Mouse (Mus musculus) embryonic fibroblast, embryonic 13.5 days (primary cell): Measurements from ENCODE around the gene Olfr1321. TPM values are rescaled to one million over a fixed set of nuclear protein-coding genes. Genes with fewer than 3 reads are reported as not detected.

Experiments
- H3K27ac ChIP-seq: 2 replicates; pipeline ENCODE4 v1.5.1; 2012; ENCODE audit warnings: low read length, control low read depth, inconsistent platforms; ENCODE audit not compliant: insufficient read depth
- H3K4me1 ChIP-seq: 2 replicates; pipeline ENCODE4 v1.6.1; 2011; ENCODE audit warnings: low read length; ENCODE audit not compliant: control insufficient read depth, insufficient read depth
- H3K4me3 ChIP-seq: 2 replicates; pipeline ENCODE4 v1.5.1; 2011; ENCODE audit warnings: mild to moderate bottlenecking, control low read depth, low read length; ENCODE audit not compliant: insufficient read depth
- CTCF ChIP-seq: IDR thresholded peaks from 2 replicates; pipeline ENCODE4 v1.5.1; 2011; ENCODE audit warnings: mild to moderate bottlenecking, control low read depth, low read length, moderate library complexity, borderline replicate concordance; ENCODE audit not compliant: insufficient read depth
- POLR2A ChIP-seq: IDR thresholded peaks from 2 replicates; pipeline ENCODE4 v1.6.1; 2011; ENCODE audit warnings: low read depth, mild to moderate bottlenecking, control low read depth, low read length, moderate library complexity
- polyA plus RNA-seq: library from polyadenylated mRNA; stranded (reverse); fragments of >200 nt; gene quantifications from 2 replicates; pipeline ENCODE4 v1.2.4, GENCODE M21; 2011; ENCODE audit warnings: low read depth; ENCODE audit not compliant: missing spikeins, insufficient read length

Gene Olfr1321
- polyA plus RNA-seq: not detected in 2 replicates

- no peak for TF ChIP-seq CTCF
- TF ChIP-seq POLR2A: no peak
- H3K4me1 ChIP-seq: no peaks in the 10 kb centered on the region
- H3K4me3 ChIP-seq: no peak within 1 kb of the TSS
- no peak within 1 kb of the TSS for H3K27ac ChIP-seq
Observed at GRCm38 (mm10) chrX:49734959-49735358, at the start of gene Olfr1321. Gene Olfr1321 (minus strand): TSS chrX:49735059.

DNA sequence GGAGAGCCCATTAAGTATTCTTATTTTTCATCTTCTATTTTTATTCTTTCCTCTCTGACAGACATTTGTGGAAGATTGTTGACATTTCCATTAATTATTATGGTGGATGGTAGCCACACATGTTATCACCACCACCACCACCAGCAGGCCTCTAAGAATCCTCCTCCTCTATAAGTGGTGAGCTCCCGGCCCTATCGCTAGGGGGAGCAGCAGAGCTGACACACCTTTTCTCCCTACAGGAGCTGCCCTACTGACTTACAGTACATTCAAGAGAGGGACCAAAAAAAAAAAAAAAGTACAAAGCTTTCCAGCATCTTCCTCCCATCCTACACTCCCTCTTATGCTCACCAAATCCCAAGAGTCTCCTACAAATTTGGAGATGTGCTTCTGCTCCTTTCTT lies 36.0 kb upstream of the Olfr1321 start:
- H3K4me1 ChIP-seq: no peaks in the 10 kb centered on the region
- no peak overlapping the region for H3K27ac ChIP-seq
- no peak overlapping the region for H3K4me3 ChIP-seq
- TF ChIP-seq CTCF (no peak), POLR2A (no peak)

DNA sequence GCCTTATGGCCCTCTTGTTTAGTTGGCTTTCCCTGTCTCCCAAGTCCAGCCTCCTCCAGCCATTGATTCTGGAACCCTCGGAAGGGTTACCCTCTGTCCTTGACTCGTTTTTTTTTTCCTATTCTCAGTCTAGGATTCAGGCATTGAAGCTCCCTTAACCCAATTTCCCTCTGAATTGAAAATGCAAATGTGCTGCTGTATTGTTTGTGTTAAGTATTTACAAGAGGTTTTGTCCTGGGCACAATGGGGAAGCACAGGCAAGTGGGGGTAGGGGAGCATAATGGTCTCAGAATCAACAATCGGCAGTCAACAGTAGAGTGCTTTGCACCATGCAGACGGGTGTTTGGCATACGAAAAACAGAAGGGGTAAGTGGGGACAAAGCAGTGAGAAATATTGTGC lies 10.3 kb upstream of the Olfr1321 start:
- Histone ChIP-seq H3K4me1 (no peaks in the 10 kb centered on the region), H3K4me3 (no peak overlapping the region), H3K27ac (no peak overlapping the region)
- TF ChIP-seq CTCF (no peak), POLR2A (no peak)

Other genes with a start within 250 kb of the Olfr1321 start
- not detected in 2 replicates for gene Olfr1320, start 62.7 kb downstream of the Olfr1321 start, polyA plus RNA-seq
- gene Igsf1, start 62.7 kb upstream of the Olfr1321 start, polyA plus RNA-seq: 0.46 TPM in 1 of 2 replicates, not detected in the other
- gene Olfr1322, start 156.4 kb upstream of the Olfr1321 start, polyA plus RNA-seq: not detected in 2 replicates